Mouse (Mus musculus) erythroblast, embryonic 14.5 days (primary cell): ENCODE data around the gene Btf3.

Source experiments
- GATA1 ChIP-seq: IDR thresholded peaks from 2 replicates; pipeline ENCODE4 v1.6.1; 2012; ENCODE audit warnings: low read length, inconsistent platforms, mixed read lengths
- TAL1 ChIP-seq: IDR thresholded peaks from 3 replicates; pipeline ENCODE4 v1.6.1; 2012; ENCODE audit warnings: low read length, inconsistent platforms, mixed read lengths

- no peak for TF ChIP-seq TAL1
- TF ChIP-seq GATA1 = no peak
Measured at GRCm38 (mm10) chr13:98308004-98308403, 8.8 kb downstream of the Btf3 start.
